Mouse (Mus musculus): Measurements from ENCODE around the gene Sh3bp1. TPM values are rescaled to one million over a fixed set of nuclear protein-coding genes. Genes with fewer than 3 reads are reported as not detected.

Gene Sh3bp1
- total and polyA plus RNA-seq, 3 experiments: 12.3 to 69.7 (median 23.8) TPM

DNA sequence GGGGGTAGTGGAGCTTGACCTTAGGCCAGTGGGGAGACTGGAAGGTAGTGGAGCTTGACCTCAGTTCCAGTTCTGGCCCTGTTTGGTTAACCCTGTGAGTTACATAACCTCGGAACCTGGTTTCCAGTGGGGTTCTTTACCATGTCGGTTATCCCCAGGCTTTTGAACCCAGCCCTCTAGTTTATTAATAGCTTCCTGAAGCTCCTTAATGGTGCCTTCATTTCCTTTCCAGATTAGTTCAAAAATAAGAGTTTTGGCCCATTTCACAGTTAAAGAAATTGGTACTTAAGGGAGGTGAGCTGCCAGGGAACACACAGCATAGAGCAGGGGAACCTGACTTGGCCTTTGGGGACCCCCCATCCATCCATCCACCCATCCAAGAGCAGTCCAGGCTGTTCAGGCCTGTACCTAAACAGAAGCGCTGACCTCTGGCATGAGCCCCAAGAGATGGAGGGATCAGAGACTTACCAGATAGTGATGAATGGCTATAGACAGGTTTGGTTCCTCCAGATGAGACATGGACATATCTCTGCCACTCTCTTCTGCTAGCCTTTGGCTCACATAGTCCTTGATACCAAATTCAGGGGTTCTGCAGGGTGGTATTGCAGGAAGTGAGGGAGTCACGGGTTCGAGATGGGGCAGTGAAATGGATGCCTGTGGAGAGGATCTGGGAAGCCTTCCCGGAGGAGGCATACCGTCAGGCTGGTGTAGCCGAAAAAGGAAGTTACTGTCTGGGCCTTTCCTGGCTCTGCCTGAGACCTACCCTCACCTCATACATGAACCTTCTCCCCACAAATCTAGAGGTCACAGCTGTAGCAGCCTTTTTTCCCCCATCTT is 15.5 kb downstream of the Sh3bp1 start:
- Histone ChIP-seq H3K4me3 (replicated peaks in 1 of 3; ENCODE audit: low read depth in 2 of 3, low read length in 2 of 3, poor library complexity in 1 of 3) (peak overlapping the region in 2 of 3 experiments; percentile 41 to 75), H3K9ac (ENCODE audit: insufficient read depth, low read depth) (no peak overlapping the region), H3K36me3 (replicated peaks in 1 of 2; ENCODE audit: control insufficient read depth in 1 of 2, insufficient read depth in 1 of 2, low read length in 1 of 2) (peaks cover 28 to 82% of the 10 kb centered on the region in 2 experiments), H3K27ac (ENCODE audit: insufficient read depth, low read depth) (no peak overlapping the region), H3K4me2 (ENCODE audit: insufficient read depth, low read depth, poor library complexity, severe bottlenecking) (peak overlapping the region; percentile 67; the same call in 1 of the 2 replicates), H3K9me3 (replicated peaks; ENCODE audit: low read length) (peaks cover 8% of the 10 kb centered on the region), H3K27me3 (replicated peaks) (no peaks in the 10 kb centered on the region), H3K79me2 (replicated peaks; ENCODE audit: control insufficient read depth, extremely low read depth, insufficient read depth, poor library complexity, severe bottlenecking) (no peaks in the 10 kb centered on the region), H3K4me1 (ENCODE audit: control insufficient read depth in 1 of 2, insufficient read depth in 2 of 2) (peaks cover 7 to 23% of the 10 kb centered on the region in 2 experiments; a peak in 3 of 4 replicates)
- dilution Hi-C loops (cut with MboI; ENCODE audit: extremely low pct_ligation_motif_present, extremely low pct_unique_long_range_greater_than_20kb, low sequenced_read_pairs): no loop called here
- no peak for DNase-seq (ENCODE audit: extremely low read depth)
- TF ChIP-seq PAX5 (IDR thresholded peaks at IDR 0.05; ENCODE audit: low read length): no peak
- TF ChIP-seq POLR2AphosphoS2 (IDR thresholded peaks at IDR 0.05; ENCODE audit: low read depth, low read length): no peak
- no peak for TF ChIP-seq MAX (IDR thresholded peaks at IDR 0.05; ENCODE audit: low read length)
- no peak for TF ChIP-seq MAZ (IDR thresholded peaks at IDR 0.05; ENCODE audit: low read depth, low read length)
- no peak for TF ChIP-seq GABPA (IDR thresholded peaks at IDR 0.05; ENCODE audit: insufficient replicate concordance, low read depth, low read length)
- no peak for TF ChIP-seq MYC (IDR thresholded peaks at IDR 0.05; ENCODE audit: low read depth, low read length)
- no peak for TF ChIP-seq JUND (conservative IDR thresholded peaks at IDR 0.05; ENCODE audit: low read depth, low read length)
- no peak for TF ChIP-seq HCFC1 (IDR thresholded peaks at IDR 0.05; ENCODE audit: low read depth, low read length)
- TF ChIP-seq USF2 (conservative IDR thresholded peaks at IDR 0.05; ENCODE audit: low read depth, low read length): no peak
- TF ChIP-seq ZNF384 (IDR thresholded peaks at IDR 0.05; ENCODE audit: low read depth, low read length): no peak
- no peak for TF ChIP-seq POLR2A (IDR thresholded peaks at IDR 0.05; ENCODE audit: low read depth, low read length)
- no peak for TF ChIP-seq ZMIZ1 (IDR thresholded peaks at IDR 0.05; ENCODE audit: low read depth, low read length)
- TF ChIP-seq TCF12 (IDR thresholded peaks at IDR 0.05; ENCODE audit: low read depth, low read length): no peak
- in situ Hi-C loops (cut with MboI; ENCODE audit: low pct_ligation_motif_present, low pct_unique_long_range_greater_than_20kb, low sequenced_read_pairs): loop anchor here (25.0 kb wide), 1 partner anchor 422 kb away; the partner anchor contains the start of genes Maff and Pla2g6

DNA sequence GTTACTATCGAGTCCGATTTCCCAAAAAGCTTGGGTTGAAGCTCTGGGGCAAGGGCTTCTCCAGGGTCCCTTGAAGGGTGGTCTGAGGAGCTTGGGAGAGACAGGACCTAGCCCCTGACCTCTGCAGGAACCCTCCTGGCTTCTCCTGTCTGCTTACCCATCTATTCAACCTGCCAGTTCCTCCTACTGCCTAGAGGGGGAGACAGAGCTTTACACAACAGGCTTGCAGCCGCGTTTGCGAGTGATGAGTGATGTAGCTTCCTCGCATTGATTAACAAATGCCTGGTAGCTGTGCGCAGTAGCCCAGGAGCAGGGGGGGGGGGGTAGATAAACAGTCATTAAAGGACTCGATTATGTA is 16.1 kb downstream of the Sh3bp1 start:
- no peak overlapping the region for H3K9ac ChIP-seq (ENCODE audit: insufficient read depth, low read depth)
- H3K4me1 ChIP-seq (ENCODE audit: control insufficient read depth in 1 of 2, insufficient read depth in 2 of 2): peaks cover 10 to 29% of the 10 kb centered on the region in 2 experiments
- no peak overlapping the region for H3K27ac ChIP-seq (ENCODE audit: insufficient read depth, low read depth)
- no peak overlapping the region for H3K4me2 ChIP-seq (ENCODE audit: insufficient read depth, low read depth, poor library complexity, severe bottlenecking)
- H3K4me3 ChIP-seq (replicated peaks in 1 of 3; ENCODE audit: low read depth in 2 of 3, low read length in 2 of 3, poor library complexity in 1 of 3): no peak overlapping the region
- H3K36me3 ChIP-seq (replicated peaks in 1 of 2; ENCODE audit: control insufficient read depth in 1 of 2, insufficient read depth in 1 of 2, low read length in 1 of 2): peaks cover 22 to 76% of the 10 kb centered on the region in 2 experiments
- dilution Hi-C loops (cut with MboI; ENCODE audit: extremely low pct_ligation_motif_present, extremely low pct_unique_long_range_greater_than_20kb, low sequenced_read_pairs) (no loop called here), in situ Hi-C loops (cut with MboI; ENCODE audit: low pct_ligation_motif_present, low pct_unique_long_range_greater_than_20kb, low sequenced_read_pairs) (loop anchor here (25.0 kb wide), 1 partner anchor 422 kb away; the partner anchor contains the start of genes Maff and Pla2g6)
- H3K27me3 ChIP-seq (replicated peaks): no peaks in the 10 kb centered on the region
- no peaks in the 10 kb centered on the region for H3K79me2 ChIP-seq (replicated peaks; ENCODE audit: control insufficient read depth, extremely low read depth, insufficient read depth, poor library complexity, severe bottlenecking)
- peak; percentile 82 for DNase-seq (ENCODE audit: extremely low read depth)
- peaks cover 8% of the 10 kb centered on the region for H3K9me3 ChIP-seq (replicated peaks; ENCODE audit: low read length)
- TF ChIP-seq CHD2 (IDR thresholded peaks at IDR 0.05; ENCODE audit: low read length) (no peak), KAT2A (IDR thresholded peaks at IDR 0.05; ENCODE audit: insufficient replicate concordance, low read length) (no peak), NELFE (IDR thresholded peaks at IDR 0.05; ENCODE audit: low read depth, low read length) (peak; percentile 13; the same call in 1 of the 2 replicates), MAZ (IDR thresholded peaks at IDR 0.05; ENCODE audit: low read depth, low read length) (peak; percentile 55; the same call in 1 of the 2 replicates), CTCF (conservative IDR thresholded peaks at IDR 0.05 in 1 of 2, IDR thresholded peaks at IDR 0.05 in 1 of 2; ENCODE audit: low read depth in 2 of 2, low read length in 2 of 2) (peak; percentile 77 to 98), ZC3H11A (IDR thresholded peaks at IDR 0.05; ENCODE audit: low read depth, low read length) (peak; percentile 67), ETS1 (conservative IDR thresholded peaks at IDR 0.05; ENCODE audit: low read depth, low read length) (no peak), MYC (IDR thresholded peaks at IDR 0.05; ENCODE audit: low read depth, low read length) (peak; percentile 53; the same call in 1 of the 2 replicates), TCF12 (IDR thresholded peaks at IDR 0.05; ENCODE audit: low read depth, low read length) (0 out of 2 replicates have a peak, but pooled peaks have one; percentile 34), NRF1 (IDR thresholded peaks at IDR 0.05; ENCODE audit: low read depth, low read length) (peak; percentile 63; the same call in 1 of the 2 replicates), CHD1 (IDR thresholded peaks at IDR 0.05; ENCODE audit: low read depth, low read length) (no peak), SMC3 (IDR thresholded peaks at IDR 0.05; ENCODE audit: low read depth, low read length) (peak; percentile 94), RAD21 (IDR thresholded peaks at IDR 0.05; ENCODE audit: low read depth, low read length) (peak; percentile 97), MXI1 (IDR thresholded peaks at IDR 0.05; ENCODE audit: low read depth, low read length) (no peak; the same call in 1 of the 2 replicates), MAFK (IDR thresholded peaks at IDR 0.05; ENCODE audit: insufficient replicate concordance, low read length) (no peak), POLR2AphosphoS2 (IDR thresholded peaks at IDR 0.05; ENCODE audit: low read depth, low read length) (no peak), ZMIZ1 (IDR thresholded peaks at IDR 0.05; ENCODE audit: low read depth, low read length) (no peak), PAX5 (IDR thresholded peaks at IDR 0.05; ENCODE audit: low read length) (no peak), ELF1 (IDR thresholded peaks at IDR 0.05; ENCODE audit: low read depth, low read length) (0 out of 2 replicates have a peak, but pooled peaks have one; percentile 21), HCFC1 (IDR thresholded peaks at IDR 0.05; ENCODE audit: low read depth, low read length) (no peak), ZNF384 (IDR thresholded peaks at IDR 0.05; ENCODE audit: low read depth, low read length) (no peak), IRF4 (IDR thresholded peaks at IDR 0.05; ENCODE audit: low read depth, low read length) (peak; percentile 58; the same call in 1 of the 2 replicates), USF1 (IDR thresholded peaks at IDR 0.05; ENCODE audit: low read depth, low read length) (no peak), JUN (IDR thresholded peaks at IDR 0.05; ENCODE audit: insufficient read depth, low read depth, low read length) (no peak)

Measured in CH12.LX (cell line).